Mouse (Mus musculus): ENCODE data around the gene Ddx60.
"Not testable (repeated sequence)": the region's sequence is repeated elsewhere in the genome, so short reads cannot be mapped to it uniquely, and the experiment has no call there.

Ddx60 gene

DNA sequence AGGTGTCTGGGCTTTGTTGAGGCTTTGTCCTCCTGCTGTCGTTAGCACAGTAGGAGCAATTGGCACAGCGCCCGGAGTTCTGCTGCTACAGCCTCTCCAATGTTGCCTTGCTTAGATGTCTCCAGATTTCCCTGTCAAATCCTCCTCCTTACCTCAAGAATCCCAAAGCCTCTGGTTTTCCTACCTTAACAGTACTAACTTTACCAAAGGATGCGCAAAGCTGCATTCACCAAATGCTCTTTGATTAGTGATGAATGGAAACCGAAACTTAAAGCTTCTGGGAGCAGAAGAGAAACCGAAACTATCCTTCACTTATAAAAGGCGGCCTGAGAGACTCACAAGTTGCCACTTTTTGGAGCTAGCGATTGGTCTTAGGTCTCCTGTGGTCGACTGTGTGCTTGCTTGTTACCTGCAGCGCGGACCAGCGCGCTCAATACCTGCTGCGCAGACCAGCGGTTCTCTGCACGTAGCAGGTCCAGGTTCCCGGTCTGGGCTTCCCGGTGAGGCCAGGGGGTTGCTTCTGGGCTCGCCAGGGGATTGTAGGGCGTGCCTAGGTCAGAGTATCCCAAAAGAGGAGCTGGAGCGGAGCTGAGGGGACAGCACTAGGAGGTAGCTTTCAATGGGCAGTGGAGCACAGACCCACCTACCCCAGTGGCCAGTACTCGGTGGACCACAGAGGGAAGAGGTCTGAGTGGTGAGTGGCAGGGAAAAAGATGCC is at the start of gene Ddx60:
TSS of gene Ddx60 (plus strand) at position 311 of the 718 bp plus-strand sequence.
- peak; percentile 90 for DNase-seq (ENCODE audit: low spot score)

- DNase-seq (ENCODE audit: low spot score), result peak; percentile 80
These were observed 33.8 kb upstream of the Ddx60 start for GRCm38 (mm10) chr8:61894062-61894461.

- DNase-seq (ENCODE audit: low spot score), result no peak
These were observed 31.1 kb upstream of the Ddx60 start for GRCm38 (mm10) chr8:61896742-61897141.

- DNase-seq (ENCODE audit: low spot score), result no peak
These were observed 30.5 kb upstream of the Ddx60 start for GRCm38 (mm10) chr8:61897402-61897801.

DNA sequence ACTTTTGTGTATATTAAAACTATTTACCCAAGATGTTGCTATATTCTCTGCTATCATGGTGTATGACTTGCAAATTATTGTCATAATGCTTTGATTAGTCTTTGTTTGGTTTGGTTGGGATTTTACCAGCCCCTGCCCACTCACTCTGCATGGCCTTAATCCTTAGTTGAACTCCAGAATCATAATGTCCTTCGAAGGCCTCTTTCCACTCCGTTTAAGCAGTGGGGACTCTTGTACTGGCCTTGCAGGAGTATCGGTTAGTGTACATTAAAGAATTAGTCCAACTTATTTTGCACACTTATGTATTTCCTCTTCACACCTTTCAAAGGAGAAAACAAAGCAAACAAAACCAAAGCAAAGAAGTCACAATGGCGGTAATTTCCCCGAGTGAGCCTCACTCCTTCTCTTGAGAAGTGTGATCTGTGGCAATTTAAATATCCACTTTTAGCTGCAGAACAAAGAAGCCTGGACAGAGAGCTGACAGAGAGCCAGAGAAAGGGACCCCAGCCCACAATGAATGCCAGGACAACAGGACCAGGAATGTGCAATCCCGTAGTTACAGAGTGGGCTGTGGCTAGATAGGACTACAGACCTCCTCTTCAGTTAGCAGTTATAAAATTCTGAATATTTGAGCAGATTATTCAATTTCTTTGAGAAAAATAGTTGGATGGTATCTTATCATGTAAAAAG is 26.7 kb upstream of the Ddx60 start:
- DNase-seq (ENCODE audit: low spot score), result no peak

- DNase-seq (ENCODE audit: low spot score), result no peak
These were observed 25.4 kb upstream of the Ddx60 start, which contains the start of gene Palld for GRCm38 (mm10) chr8:61902521-61902920. TSS of gene Palld (minus strand) at chr8:61902690.

GRCm38 (mm10) chr8:61908303-61909215 is 19.3 kb upstream of the Ddx60 start:
- DNase-seq (ENCODE audit: low spot score), result peak; percentile 56

GRCm38 (mm10) chr8:61909313-61909712 is 18.6 kb upstream of the Ddx60 start:
- no peak for DNase-seq (ENCODE audit: low spot score)

GRCm38 (mm10) chr8:61912817-61913216 is 15.1 kb upstream of the Ddx60 start:
- no peak for DNase-seq (ENCODE audit: low spot score)

- DNase-seq (ENCODE audit: low spot score), result no peak
These were observed 13.9 kb upstream of the Ddx60 start for GRCm38 (mm10) chr8:61913957-61914356.

GRCm38 (mm10) chr8:61917287-61917686 is 10.6 kb upstream of the Ddx60 start:
- no peak for DNase-seq (ENCODE audit: low spot score)

DNA sequence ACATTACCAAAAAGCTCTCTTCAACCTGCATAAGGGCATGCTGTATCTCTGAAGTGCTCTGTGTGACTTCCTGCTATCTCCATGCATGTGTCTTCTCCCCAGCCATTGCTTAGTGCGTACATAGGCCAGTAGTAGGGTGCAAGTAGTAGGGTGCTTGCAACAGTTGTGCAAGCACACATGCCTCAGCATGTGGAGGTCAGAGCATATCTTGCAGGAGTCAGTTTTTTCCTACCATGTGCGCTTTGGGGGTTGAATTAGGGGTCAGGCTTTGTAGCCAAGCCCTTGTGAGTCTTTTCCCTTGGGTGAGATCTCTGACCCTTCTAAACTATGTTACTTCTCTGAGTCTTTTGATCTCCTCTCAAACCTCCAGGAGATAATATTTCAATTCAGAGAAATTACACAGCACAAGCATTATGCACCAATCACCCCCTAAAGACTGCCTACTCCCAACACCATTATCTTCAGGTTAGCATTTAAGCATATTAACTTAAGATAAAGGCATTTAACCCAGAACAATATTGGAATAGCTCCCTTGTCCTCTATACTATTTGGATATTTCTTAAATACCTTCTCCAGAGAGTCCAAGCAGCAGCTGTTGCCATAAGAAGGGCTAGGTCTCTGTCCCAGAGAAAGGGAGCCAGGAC is 8.6 kb upstream of the Ddx60 start:
- no peak for DNase-seq (ENCODE audit: low spot score)

DNA sequence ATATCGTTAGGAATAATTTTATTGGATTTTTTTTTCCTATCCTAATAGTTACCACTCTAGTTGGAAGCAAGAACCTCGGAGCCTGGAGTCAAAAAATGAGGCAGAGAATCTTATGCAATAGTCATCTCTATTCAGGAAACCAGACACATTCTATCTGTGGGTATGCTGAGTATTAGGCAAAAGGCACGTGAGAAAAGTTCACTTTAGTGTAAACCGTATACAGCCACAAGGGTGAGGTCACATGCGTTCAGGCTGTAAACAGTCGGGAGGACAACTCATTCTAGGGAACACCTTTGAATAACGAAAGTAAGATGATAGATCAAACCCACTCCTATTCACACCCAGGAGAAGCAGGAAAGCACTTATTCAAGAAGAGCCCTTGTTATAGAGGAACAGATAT is 7.5 kb upstream of the Ddx60 start:
- DNase-seq (ENCODE audit: low spot score), result no peak

DNA sequence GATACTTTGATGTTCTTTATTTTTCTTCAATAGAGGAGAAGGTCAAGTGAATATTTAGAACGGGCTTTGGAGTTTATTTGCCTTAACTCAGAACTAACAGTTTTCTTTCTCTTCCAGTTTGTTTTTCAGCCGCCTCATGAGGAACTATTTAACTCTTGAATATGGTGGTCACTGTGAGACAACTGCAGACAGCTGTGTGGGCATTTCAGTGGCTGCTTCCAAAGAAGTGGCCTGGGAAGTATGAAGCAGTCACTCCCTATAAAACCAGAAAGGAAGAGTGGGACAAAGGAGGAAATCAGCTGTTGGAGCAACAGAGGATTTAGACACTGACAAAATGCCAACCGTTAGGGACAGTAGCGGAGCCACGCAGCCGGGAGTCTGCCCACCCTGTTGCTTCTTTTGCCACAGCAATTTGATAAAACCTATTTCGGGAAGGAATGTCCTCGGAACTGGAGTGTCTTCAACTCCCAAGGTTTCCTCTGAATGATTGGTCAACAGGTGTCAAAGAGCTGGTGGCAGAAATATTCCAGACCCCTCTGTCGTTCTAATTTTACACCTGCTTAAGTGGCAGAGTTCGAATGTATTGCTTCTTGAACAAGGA is 6.3 kb upstream of the Ddx60 start:
- DNase-seq (ENCODE audit: low spot score), result no peak

- DNase-seq (ENCODE audit: low spot score), result no peak
These were observed 3.4 kb upstream of the Ddx60 start for GRCm38 (mm10) chr8:61924518-61924917.

DNA sequence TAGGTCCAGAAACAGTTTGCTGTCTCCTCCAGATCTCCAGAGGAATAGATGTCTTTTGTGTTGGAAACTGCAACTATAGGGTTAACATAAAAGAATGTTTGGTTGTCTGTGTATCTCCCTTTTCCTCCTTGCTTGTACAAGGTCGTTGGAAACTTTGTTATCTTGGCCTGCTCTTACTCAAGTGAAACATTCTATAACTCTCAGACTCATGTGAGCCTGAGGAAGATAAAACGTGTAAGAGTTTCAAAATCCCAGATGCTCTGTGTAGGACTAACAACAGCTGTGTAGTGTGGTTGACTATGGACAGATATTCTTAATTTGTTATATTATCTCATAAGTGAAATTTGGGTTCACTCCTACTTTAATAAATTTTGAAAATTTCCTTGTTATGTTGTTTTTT is 5.4 kb downstream of the Ddx60 start:
- no peak for DNase-seq (ENCODE audit: low spot score)

- no peak for DNase-seq (ENCODE audit: low spot score)
These were observed 9.7 kb downstream of the Ddx60 start for GRCm38 (mm10) chr8:61937576-61937975.

- not testable (repeated sequence) for DNase-seq (ENCODE audit: low spot score)
These were observed 36.9 kb downstream of the Ddx60 start for GRCm38 (mm10) chr8:61964591-61965375.

DNA sequence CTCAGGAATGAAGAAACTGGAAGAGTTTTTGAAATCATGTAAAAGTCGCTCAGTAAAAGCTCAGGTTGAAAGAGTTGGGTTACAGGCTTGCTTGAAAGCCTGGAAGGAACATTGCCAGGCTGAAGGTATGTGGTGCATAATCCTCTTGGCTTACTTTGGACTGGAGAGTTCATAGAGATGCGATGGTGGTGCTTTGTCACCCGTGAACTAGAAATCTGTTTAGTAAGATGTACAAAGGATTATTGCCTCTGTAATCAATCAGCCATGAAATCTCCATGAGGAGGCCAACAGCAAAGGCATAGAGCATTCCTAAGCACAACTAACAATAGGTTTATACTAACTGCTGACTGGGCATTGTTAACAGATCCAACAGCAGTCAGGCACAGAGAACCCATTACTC is 41.7 kb downstream of the Ddx60 start:
- no peak for DNase-seq (ENCODE audit: low spot score)

- DNase-seq (ENCODE audit: low spot score), result no peak
These were observed 57.1 kb downstream of the Ddx60 start for GRCm38 (mm10) chr8:61984941-61985340.
